Mouse (Mus musculus): Measurements from ENCODE around the gene Arrb1. TPM values are rescaled to one million over a fixed set of nuclear protein-coding genes. Genes with fewer than 3 reads are reported as not detected.
A peak's percentile ranks its signal among the peaks of the same experiment; 100 is the strongest.

Arrb1 gene
- polyA plus RNA-seq, 1 experiment from 2014 or later, result 21.0 TPM

GRCm38 (mm10) chr7:99544272-99544671 is 9.0 kb downstream of the Arrb1 start:
- Histone ChIP-seq H3K9me3 (replicated peaks; ENCODE audit: control insufficient read depth, low read length, poor library complexity, severe bottlenecking) (no peaks in the 10 kb centered on the region), H3K4me3 (ENCODE audit: low read depth, low read length) (no peak overlapping the region), H3K4me2 (ENCODE audit: low read length) (no peak overlapping the region), H3K9ac (ENCODE audit: low read depth, low read length) (no peak overlapping the region), H3K4me1 (ENCODE audit: control insufficient read depth, insufficient read depth, low read length) (peaks cover 18% of the 10 kb centered on the region), H3K27me3 (ENCODE audit: control insufficient read depth, insufficient read depth, low read depth, low read length) (no peaks in the 10 kb centered on the region), H3K27ac (ENCODE audit: low read length) (no peak overlapping the region; the same call in 1 of the 2 replicates), H3K36me3 (ENCODE audit: control insufficient read depth, insufficient read depth, low read length) (peaks cover 2% of the 10 kb centered on the region; the same call in 1 of the 2 replicates)
- 61% methylated on average over 6 of the region's 6 CpGs for WGBS
- ATAC-seq, result peak; percentile 12; the same call in 1 of the 2 replicates

DNA sequence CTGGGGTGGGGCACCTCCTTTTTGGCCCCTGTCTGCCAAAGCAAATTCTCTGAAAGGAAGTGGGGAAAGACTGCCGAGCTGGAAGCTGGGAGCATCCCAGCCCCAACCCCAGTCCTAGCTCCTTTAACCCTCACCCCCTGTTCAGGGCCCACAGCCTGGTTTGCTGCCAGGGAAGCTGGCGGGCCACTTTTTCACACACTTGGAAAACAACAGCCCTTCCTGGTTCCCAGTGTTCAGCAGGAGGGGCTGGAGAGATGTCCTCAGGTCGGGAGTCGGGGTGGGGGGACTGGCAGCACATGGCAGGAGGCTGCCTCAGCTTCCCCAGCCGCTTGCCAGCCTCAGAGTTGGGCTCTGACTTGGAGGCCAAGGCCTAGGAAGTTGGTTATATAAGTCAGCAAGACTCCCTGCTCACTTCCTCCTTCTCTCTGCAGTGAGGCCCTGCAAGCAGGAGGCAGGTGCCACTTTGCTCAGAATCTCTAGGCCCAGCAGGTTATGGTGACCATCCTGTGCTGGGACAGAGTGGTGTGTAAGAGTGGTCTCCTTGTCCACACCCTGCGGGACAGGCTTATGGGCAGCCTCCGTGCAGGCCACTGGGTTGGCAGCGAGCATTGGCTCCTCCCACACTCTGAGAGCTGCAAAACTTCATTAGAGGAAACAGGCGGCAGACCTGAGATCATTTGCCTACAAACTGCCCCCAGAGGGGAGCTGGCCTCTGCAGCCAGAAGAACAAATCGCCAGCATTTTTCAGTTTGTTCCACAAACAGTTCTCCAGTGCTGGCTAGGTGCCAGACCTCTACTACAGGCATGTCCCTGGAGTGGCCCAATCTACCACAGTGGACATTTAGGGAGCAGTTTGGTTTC is 10.8 kb downstream of the Arrb1 start:
- peak; percentile 36; the same call in 1 of the 2 replicates for ATAC-seq
- Histone ChIP-seq H3K36me3 (ENCODE audit: control insufficient read depth, insufficient read depth, low read length) (peaks cover 10% of the 10 kb centered on the region), H3K27me3 (ENCODE audit: control insufficient read depth, insufficient read depth, low read depth, low read length) (no peaks in the 10 kb centered on the region), H3K9me3 (replicated peaks; ENCODE audit: control insufficient read depth, low read length, poor library complexity, severe bottlenecking) (no peaks in the 10 kb centered on the region), H3K4me1 (ENCODE audit: control insufficient read depth, insufficient read depth, low read length) (no peaks in the 10 kb centered on the region; the same call in 1 of the 2 replicates), H3K9ac (ENCODE audit: low read depth, low read length) (no peak overlapping the region), H3K4me2 (ENCODE audit: low read length) (no peak overlapping the region), H3K27ac (ENCODE audit: low read length) (peak overlapping the region; percentile 74), H3K4me3 (ENCODE audit: low read depth, low read length) (no peak overlapping the region)
- WGBS, result 48% methylated on average over 10 of the region's 10 CpGs

GRCm38 (mm10) chr7:99547584-99548487 is 12.6 kb downstream of the Arrb1 start:
- Histone ChIP-seq H3K4me3 (ENCODE audit: low read depth, low read length) (no peak overlapping the region), H3K27ac (ENCODE audit: low read length) (no peak overlapping the region), H3K9ac (ENCODE audit: low read depth, low read length) (no peak overlapping the region), H3K4me2 (ENCODE audit: low read length) (no peak overlapping the region), H3K9me3 (replicated peaks; ENCODE audit: control insufficient read depth, low read length, poor library complexity, severe bottlenecking) (no peaks in the 10 kb centered on the region), H3K36me3 (ENCODE audit: control insufficient read depth, insufficient read depth, low read length) (peaks cover 10% of the 10 kb centered on the region), H3K27me3 (ENCODE audit: control insufficient read depth, insufficient read depth, low read depth, low read length) (no peaks in the 10 kb centered on the region), H3K4me1 (ENCODE audit: control insufficient read depth, insufficient read depth, low read length) (no peaks in the 10 kb centered on the region; the same call in 1 of the 2 replicates)
- no peak for ATAC-seq
- WGBS, result 58% methylated on average over 10 of the region's 11 CpGs

DNA sequence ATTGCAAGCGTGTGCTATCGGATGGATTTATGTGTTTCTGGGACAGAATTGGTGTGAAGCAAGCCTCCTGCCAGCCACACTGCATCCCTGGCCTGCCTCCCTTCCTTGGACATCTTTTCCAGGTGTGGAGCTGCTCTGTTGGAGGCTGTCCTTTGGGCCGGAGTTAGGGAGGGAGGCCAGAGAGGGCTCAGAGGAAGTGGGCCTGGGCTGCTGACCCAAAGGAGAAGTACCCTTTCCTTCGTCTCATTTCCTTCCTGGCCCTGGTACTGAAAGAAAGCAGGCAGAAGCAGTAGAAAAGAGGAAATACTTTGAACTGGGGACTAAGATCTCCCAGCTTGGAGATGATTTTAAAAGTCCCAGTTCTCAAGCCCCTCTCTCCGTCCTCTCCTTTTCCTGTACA is 14.4 kb downstream of the Arrb1 start:
- Histone ChIP-seq H3K9ac (ENCODE audit: low read depth, low read length) (no peak overlapping the region), H3K4me3 (ENCODE audit: low read depth, low read length) (no peak overlapping the region), H3K4me1 (ENCODE audit: control insufficient read depth, insufficient read depth, low read length) (no peaks in the 10 kb centered on the region; the same call in 1 of the 2 replicates), H3K9me3 (replicated peaks; ENCODE audit: control insufficient read depth, low read length, poor library complexity, severe bottlenecking) (no peaks in the 10 kb centered on the region), H3K36me3 (ENCODE audit: control insufficient read depth, insufficient read depth, low read length) (peaks cover 10% of the 10 kb centered on the region), H3K4me2 (ENCODE audit: low read length) (no peak overlapping the region), H3K27ac (ENCODE audit: low read length) (no peak overlapping the region), H3K27me3 (ENCODE audit: control insufficient read depth, insufficient read depth, low read depth, low read length) (no peaks in the 10 kb centered on the region)
- 93% methylated on average over 5 of the region's 5 CpGs for WGBS
- ATAC-seq, result no peak

GRCm38 (mm10) chr7:99551623-99552022 is 16.4 kb downstream of the Arrb1 start:
- 96% methylated on average over 3 of the region's 3 CpGs for WGBS
- no peak for ATAC-seq
- H3K27ac ChIP-seq (ENCODE audit: low read length), result no peak overlapping the region
- no peak overlapping the region for H3K4me3 ChIP-seq (ENCODE audit: low read depth, low read length)
- peaks cover 2% of the 10 kb centered on the region; the same call in 1 of the 2 replicates for H3K4me1 ChIP-seq (ENCODE audit: control insufficient read depth, insufficient read depth, low read length)
- no peaks in the 10 kb centered on the region for H3K9me3 ChIP-seq (replicated peaks; ENCODE audit: control insufficient read depth, low read length, poor library complexity, severe bottlenecking)
- H3K9ac ChIP-seq (ENCODE audit: low read depth, low read length), result no peak overlapping the region
- peaks cover 8% of the 10 kb centered on the region; the same call in 1 of the 2 replicates for H3K36me3 ChIP-seq (ENCODE audit: control insufficient read depth, insufficient read depth, low read length)
- no peaks in the 10 kb centered on the region for H3K27me3 ChIP-seq (ENCODE audit: control insufficient read depth, insufficient read depth, low read depth, low read length)
- no peak overlapping the region for H3K4me2 ChIP-seq (ENCODE audit: low read length)

DNA sequence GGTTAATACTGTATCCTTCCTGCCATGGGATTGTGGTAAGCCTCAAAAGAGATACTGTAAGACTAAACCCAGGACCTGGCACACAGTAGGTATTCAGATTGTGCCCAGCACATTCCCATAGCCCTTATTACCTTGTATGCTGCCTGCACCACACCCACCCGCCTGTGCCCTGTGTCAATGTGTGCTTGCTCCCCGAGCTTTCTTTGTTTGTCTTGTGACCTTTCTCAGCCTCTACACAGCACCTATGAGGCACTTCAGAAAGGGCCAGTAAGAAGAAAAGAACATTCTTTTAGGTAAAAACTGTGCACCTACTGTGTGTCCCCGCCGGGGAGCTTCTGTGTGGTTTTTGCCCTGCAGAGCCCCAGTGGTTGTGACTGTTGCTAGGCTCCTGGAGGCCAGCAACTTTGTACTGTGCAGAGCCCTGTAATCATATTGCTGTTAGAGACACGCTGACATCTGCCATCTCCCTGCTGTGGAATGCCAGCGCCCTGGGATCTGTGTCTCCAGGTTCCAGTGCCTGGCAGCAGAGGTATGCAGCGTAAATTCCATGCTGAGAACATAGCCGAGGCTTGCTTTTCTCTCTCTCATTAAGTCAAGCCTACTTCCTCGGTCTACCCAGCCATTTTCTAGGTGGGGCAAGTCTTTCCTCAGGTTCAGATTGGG is 18.1 kb downstream of the Arrb1 start:
- H3K36me3 ChIP-seq (ENCODE audit: control insufficient read depth, insufficient read depth, low read length), result peaks cover 8% of the 10 kb centered on the region; the same call in 1 of the 2 replicates
- no peak overlapping the region for H3K4me3 ChIP-seq (ENCODE audit: low read depth, low read length)
- H3K9me3 ChIP-seq (replicated peaks; ENCODE audit: control insufficient read depth, low read length, poor library complexity, severe bottlenecking), result no peaks in the 10 kb centered on the region
- WGBS, result 55% methylated on average over 9 of the region's 9 CpGs
- no peak for ATAC-seq
- H3K4me2 ChIP-seq (ENCODE audit: low read length), result no peak overlapping the region
- no peak overlapping the region for H3K9ac ChIP-seq (ENCODE audit: low read depth, low read length)
- no peak overlapping the region for H3K27ac ChIP-seq (ENCODE audit: low read length)
- peaks cover 2% of the 10 kb centered on the region; the same call in 1 of the 2 replicates for H3K4me1 ChIP-seq (ENCODE audit: control insufficient read depth, insufficient read depth, low read length)
- no peaks in the 10 kb centered on the region for H3K27me3 ChIP-seq (ENCODE audit: control insufficient read depth, insufficient read depth, low read depth, low read length)

GRCm38 (mm10) chr7:99553885-99554269 is 18.6 kb downstream of the Arrb1 start:
- no peak overlapping the region for H3K4me3 ChIP-seq (ENCODE audit: low read depth, low read length)
- H3K9me3 ChIP-seq (replicated peaks; ENCODE audit: control insufficient read depth, low read length, poor library complexity, severe bottlenecking), result no peaks in the 10 kb centered on the region
- H3K4me2 ChIP-seq (ENCODE audit: low read length), result no peak overlapping the region
- H3K4me1 ChIP-seq (ENCODE audit: control insufficient read depth, insufficient read depth, low read length), result peaks cover 2% of the 10 kb centered on the region
- H3K27me3 ChIP-seq (ENCODE audit: control insufficient read depth, insufficient read depth, low read depth, low read length), result no peaks in the 10 kb centered on the region
- H3K9ac ChIP-seq (ENCODE audit: low read depth, low read length), result no peak overlapping the region
- WGBS, result 68% methylated on average over 4 of the region's 4 CpGs
- peaks cover 8% of the 10 kb centered on the region; the same call in 1 of the 2 replicates for H3K36me3 ChIP-seq (ENCODE audit: control insufficient read depth, insufficient read depth, low read length)
- ATAC-seq, result no peak
- no peak overlapping the region for H3K27ac ChIP-seq (ENCODE audit: low read length)

GRCm38 (mm10) chr7:99555862-99556261 is 20.6 kb downstream of the Arrb1 start:
- WGBS, result 34% methylated on average over 6 of the region's 6 CpGs
- Histone ChIP-seq H3K4me1 (ENCODE audit: control insufficient read depth, insufficient read depth, low read length) (peaks cover 11% of the 10 kb centered on the region), H3K9me3 (replicated peaks; ENCODE audit: control insufficient read depth, low read length, poor library complexity, severe bottlenecking) (no peaks in the 10 kb centered on the region), H3K27ac (ENCODE audit: low read length) (no peak overlapping the region), H3K9ac (ENCODE audit: low read depth, low read length) (no peak overlapping the region), H3K4me3 (ENCODE audit: low read depth, low read length) (no peak overlapping the region), H3K36me3 (ENCODE audit: control insufficient read depth, insufficient read depth, low read length) (no peaks in the 10 kb centered on the region), H3K4me2 (ENCODE audit: low read length) (no peak overlapping the region), H3K27me3 (ENCODE audit: control insufficient read depth, insufficient read depth, low read depth, low read length) (no peaks in the 10 kb centered on the region)
- no peak for ATAC-seq
